Mouse (Mus musculus) left cerebral cortex, adult 18-20 months (tissue): ENCODE results near the gene Tmem102. TPM values are rescaled to one million over a fixed set of nuclear protein-coding genes. Genes with fewer than 3 reads are reported as not detected.

Source experiments
- DNase-seq, 2 experiments: peaks; one replicate each; pipeline ENCODE4 v3.0.0; 2021 to 2022; ENCODE audit warnings: low spot score in 2 of 2, mixed read lengths in 1 of 2
- long read RNA-seq, 2 experiments: library from polyadenylated mRNA; stranded (forward); transcript quantifications; one replicate each; pipeline ENCODE4 v2.0.0; 2021
- total RNA-seq, 2 experiments: library from RNA; stranded (reverse); gene quantifications; 2 replicates each; pipeline ENCODE4 v1.2.3; 2021

Gene Tmem102
- total RNA-seq: under 1 TPM in 1 of 2 experiments, not detected in 1; 0.26 TPM
- long read RNA-seq, experiment 1, partial matches to known transcripts: 0 of 1 reads
- long read RNA-seq, experiment 1, other reads (novel, unspliced or antisense): 0 of 1 reads
- long read RNA-seq, experiment 2: 0 reads

DNA sequence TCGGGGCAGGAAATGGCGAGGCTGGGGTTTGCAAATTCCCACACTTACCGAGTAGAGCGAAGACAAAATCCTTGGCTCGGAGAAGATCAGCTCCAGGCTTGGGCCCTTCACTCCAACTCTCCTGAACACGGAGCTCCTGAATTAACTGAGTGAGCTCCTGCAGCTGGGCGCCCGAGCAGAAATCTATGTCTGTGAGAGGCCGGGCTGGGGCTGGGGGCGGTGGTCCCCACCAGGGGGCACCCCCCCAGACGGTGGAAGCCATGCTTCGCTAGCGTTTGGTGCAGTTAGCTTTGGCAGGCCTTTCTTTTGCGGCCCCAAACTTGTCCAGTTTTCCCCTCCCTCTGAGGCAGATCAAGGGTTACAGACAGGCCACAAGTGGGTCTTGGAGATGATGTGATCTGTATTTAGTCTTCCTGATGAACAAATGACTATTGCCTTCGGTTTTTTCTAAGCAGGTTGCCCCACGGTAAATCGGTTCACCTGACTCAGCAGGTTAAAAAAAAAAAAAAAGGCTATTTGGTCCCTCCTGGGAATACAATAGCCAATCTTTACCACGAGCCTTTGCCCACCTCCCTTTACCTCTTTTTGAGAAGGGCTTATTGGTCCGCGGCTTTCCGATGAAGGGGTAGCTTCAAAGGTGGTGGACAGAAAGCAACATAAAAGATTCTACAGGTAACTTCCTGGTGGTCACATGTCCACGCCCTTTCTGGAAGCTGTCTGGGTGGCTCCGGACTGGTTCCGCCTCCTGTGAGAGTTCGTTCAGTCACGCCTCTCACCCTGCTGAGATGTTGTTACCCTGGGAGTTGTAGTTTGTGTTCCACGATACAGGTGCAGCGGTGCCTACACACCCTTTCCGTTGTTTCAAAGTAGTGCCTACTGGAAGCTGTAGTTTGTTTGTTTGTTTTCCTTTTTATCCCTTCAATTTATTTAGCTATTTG lies at the start of gene Tmem102:
Tmem102 (minus strand) TSS at position 653 of the 938 bp plus-strand sequence.
- DNase-seq: no peak

- no peak for DNase-seq
Measured at GRCm38 (mm10) chr11:69854680-69855079, 49.3 kb upstream of the Tmem102 start.

GRCm38 (mm10) chr11:69853994-69854393 lies 48.6 kb upstream of the Tmem102 start:
- no peak for DNase-seq

DNA sequence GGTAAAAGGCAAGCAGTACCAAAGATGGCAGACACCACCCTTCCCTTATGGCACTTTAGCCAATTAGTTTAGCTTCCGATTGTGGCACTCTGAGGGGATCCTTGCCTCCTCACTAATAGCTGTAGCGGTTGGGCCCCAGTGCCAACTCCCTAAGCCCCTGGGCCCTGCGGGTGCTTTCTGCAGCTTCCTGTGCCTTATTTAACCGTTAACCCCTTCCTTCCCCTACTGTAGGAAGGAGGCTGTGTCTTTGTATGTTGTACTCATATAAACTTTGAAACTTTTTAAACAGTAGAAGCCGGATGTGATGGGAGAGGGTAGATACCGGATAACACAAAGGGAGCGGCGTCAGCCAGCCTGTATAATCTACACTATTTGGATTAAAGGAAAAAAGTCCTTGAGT lies 45.3 kb upstream of the Tmem102 start:
- no peak for DNase-seq

DNA sequence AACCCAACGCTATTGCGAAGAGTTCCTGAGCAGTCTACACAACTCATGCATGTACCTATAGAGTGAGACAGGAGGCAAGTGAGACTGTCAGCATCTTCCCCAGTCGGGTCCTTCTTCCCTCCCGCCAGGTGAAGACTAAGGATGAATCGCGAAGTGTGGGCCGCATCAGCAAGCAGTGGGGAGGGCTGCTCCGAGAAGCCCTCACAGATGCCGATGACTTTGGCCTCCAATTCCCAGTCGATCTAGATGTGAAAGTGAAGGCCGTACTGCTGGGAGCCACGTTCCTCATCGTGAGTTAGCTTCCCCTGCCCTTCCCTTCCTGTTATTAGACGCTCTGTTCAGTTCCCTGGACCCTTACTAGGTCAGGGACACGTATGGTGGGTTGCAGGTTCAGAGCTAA lies 44.5 kb upstream of the Tmem102 start:
- no peak for DNase-seq

DNA sequence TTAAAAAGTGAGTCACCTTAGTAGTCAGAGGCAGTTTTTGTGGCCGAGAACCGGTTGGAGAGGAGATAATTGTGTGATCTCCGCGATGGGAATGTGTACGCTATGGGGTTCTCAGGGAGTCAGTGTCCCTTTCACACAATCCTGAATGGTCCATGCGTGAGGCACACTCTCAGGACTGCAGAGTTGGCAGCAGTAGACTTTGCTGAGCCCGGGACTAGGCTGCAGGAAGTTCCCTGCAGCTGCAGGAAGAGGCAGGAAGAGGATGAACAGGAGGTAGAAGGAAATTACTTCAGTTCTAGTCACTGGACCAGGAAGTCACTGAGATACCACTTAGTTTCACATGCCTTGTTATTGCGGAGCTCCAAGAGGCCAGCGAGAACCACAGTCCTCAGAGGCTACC lies 43.7 kb upstream of the Tmem102 start:
- no peak for DNase-seq

- DNase-seq: no peak
Measured at GRCm38 (mm10) chr11:69848021-69848420, 42.6 kb upstream of the Tmem102 start.

DNA sequence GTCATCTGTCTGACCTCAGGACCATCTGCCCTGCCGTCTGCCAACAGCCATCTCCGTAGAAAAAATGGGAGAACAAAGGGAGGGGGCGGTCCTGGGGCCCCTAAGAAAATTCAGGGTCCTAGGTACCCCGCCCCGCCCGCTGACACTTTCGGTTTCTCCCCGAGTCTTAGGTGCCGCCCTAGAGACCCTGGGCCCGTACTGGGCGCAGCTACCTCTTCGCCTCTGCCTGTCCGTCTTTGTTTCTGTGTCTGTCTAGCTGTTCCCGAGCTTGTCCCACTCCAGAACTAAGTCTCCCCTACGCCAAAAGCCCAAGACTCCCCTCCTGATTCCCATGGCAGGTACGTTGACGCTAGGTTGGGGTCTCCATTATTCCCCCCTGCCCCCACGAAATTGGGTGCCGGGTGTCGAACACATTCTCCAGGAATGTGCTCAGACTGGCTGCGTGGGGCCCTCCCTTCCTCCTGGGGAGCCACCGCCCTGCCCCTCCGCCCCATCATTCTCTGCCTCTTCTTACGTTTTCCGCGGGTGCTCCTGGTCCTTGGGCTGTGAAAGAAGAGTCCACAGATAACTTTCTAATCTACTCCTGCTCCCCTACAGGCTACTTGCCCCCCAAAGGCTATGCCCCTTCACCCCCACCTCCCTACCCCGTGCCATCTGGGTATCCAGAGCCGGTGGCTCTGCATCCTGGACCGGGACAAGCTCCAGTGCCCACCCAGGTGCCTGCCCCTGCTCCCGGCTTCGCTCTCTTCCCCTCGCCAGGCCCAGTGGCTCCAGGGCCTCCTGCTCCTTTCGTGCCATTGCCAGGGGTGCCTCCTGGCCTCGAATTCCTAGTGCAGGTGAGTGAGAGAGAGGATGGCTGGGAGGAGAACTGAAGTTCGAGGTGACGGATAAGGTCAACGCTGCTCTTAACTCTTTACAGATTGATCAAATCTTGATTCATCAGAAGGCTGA lies 41.6 kb upstream of the Tmem102 start:
- no peak for DNase-seq

DNA sequence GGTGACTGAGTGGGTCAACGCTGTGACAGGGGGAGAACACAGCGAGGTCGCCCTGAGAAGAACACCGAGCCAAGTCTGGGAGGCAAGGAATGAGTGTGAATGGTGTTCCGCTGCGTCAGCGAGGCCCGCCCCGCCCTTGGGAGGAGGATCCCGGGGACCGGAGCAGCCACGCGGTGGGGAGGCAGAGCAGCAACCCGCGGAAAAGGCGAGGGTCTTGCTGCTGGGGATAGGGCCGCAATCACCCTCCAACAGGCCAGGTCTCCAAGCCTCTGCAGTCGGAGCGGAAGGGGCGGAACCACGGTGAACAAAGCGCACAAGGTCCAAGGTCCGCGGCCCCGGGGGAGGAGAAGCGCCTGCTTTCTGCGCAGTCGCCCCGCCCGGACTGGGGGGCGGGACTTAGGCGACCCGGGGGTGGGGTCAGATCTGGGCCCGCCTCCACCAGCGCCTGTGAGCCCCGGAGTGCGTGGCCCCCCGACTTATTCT lies 40.8 kb upstream of the Tmem102 start, which contains the start of gene Plscr3:
Plscr3 (plus strand) TSS at position 179 of the 483 bp plus-strand sequence.
- DNase-seq: peak; percentile 80 to 87

- DNase-seq: no peak
Measured at GRCm38 (mm10) chr11:69838714-69839104, 33.3 kb upstream of the Tmem102 start.

DNA sequence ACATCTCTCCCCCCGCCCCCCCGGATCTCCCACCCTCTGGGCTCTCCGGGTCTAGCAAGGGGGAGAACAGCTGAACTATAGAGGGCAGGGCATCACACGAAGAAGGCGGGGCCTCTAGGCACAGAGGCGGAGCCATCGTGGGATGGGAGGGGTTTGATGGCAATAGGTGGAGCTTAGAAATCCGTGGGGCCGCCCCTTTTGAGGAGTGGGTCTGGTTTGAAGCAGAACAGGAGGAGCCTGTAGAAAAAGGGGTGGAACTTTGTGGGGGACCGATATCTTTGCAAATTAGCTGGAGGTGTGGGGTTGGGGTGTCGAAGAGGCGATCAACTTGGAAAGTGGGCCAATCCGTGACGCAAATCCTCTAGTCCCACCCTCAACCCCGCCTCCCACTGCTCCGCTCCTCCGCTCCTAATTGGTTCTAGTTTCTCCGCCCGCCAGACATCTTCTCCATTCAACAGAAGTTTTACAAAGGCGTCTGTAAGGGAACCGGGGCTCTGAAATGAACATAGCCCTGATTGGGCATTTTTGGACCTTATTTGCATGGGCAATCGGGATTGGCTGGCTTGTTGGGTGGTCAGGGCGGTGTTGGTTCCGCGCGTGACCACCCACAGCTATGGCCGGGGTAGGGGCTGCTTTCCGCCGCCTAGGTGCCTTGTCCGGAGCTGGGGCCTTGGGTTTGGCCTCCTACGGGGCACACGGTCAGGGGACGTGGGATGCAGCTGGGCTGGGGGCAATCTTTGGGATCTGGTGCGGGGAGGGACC lies 32.7 kb upstream of the Tmem102 start, which contains the start of gene Tmem256:
Tmem256 (plus strand) TSS at position 563 of the 762 bp plus-strand sequence.
- peak; percentile 93 to 95 for DNase-seq

GRCm38 (mm10) chr11:69837604-69837951 lies 32.2 kb upstream of the Tmem102 start, which contains the start of gene Nlgn2:
Nlgn2 (minus strand) TSS chr11:69837784.
- DNase-seq: peak; percentile 65 to 81

GRCm38 (mm10) chr11:69836703-69837576 lies 31.5 kb upstream of the Tmem102 start:
- peak; percentile 46 to 53 for DNase-seq

DNA sequence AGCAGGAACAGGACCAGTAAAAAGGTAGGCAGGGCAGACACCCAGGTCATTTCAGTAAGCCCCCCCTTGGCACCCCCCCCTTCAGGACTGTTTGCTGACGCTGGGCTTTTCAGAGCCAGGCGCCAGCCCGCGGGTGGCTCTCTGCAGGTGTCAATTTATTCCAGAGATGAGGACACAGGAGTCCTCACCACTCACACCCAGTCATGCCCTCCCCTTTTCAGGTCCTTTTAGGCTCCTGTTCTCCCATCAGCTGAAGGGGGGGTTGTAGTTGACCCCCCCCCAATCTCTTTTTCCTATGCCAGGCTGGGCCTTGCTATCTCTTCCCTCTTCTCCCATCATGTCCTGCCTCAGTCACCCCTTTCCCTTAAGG lies 30.5 kb upstream of the Tmem102 start:
- no peak for DNase-seq

GRCm38 (mm10) chr11:69835326-69835965 lies 30.0 kb upstream of the Tmem102 start:
- DNase-seq: no peak

DNA sequence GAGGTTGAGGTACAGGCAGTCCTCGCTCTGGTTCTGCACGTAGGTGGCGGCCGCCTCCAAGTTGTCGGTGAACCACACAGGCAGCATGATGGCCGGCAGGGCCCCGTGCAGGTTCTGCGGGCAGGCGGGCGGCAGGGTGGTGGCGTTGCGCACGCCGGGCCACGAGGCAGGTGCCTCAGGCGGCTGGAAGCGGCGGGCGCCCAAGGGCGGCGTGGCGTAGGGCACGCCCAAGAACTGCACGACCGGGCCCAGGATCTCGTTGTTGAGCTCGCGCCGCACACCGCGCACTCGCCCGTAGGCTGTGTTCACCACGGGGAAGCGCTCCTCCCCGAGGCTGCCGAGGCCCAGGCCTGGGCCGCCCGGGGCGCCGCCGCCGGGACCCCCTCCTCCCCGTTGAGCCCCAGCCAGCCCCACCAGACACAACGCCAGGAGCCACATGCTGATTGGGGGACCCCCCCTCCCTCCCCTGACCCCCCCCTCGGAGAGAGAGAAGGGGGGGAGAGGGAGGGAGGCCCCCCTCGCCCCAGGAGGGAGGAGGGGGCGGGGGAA lies 28.7 kb upstream of the Tmem102 start:
- DNase-seq: peak; percentile 25 to 51

- no peak for DNase-seq
Measured at GRCm38 (mm10) chr11:69833554-69833953, 28.1 kb upstream of the Tmem102 start.

DNA sequence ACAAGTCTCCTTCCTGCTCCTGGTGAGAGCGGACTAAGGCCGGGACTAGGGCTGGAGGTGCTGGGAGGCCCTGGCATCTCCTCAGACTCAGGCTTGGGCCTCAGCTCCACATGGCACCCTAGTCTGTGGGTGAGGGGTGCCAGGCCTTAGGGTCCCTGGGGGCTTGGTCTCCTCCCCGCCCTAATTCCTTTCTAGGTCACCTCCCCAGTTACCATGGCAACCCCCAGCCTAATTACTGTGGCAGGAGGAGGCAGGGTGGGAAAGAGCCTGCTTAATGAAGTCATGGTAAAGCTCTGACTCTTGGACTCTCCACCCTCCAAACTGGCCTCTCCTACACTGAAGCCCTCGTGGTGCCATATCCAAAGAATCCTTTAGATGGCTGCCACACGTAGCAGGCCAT lies 23.4 kb upstream of the Tmem102 start:
- no peak for DNase-seq

- DNase-seq: no peak
Measured at GRCm38 (mm10) chr11:69823456-69823855, 18.0 kb upstream of the Tmem102 start.
